Mouse (Mus musculus): Measurements from ENCODE around the gene Taf11. TPM values are rescaled to one million over a fixed set of nuclear protein-coding genes. Genes with fewer than 3 reads are reported as not detected.

Gene Taf11
- polyA plus RNA-seq, 1 experiment from 2014 or later = 73.2 TPM

DNA sequence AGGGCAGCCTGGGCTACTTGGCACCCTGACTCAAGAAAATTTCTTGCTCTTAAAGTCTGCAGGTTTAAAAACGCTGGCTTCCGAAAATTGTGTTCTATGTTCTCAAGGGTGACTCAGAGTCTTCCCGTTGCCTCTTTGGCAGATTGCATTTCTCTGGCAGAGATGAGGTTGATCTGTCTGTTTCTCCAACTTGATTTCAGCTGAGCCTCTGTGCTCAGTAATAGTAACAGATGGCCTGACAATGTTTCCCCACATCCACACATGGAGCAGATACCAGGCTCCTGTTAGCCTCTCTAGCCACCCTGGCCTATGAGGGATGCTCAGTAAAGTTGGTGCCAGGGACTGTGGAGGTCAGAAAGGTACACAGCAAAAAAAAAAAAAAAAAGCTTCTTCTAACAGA, 37.8 kb downstream of the Taf11 start:
- Histone ChIP-seq H3K4me2 (replicated peaks) (no peak overlapping the region), H3K27ac (replicated peaks) (no peak overlapping the region), H3K9me3 (no peaks in the 10 kb centered on the region), H3K36me3 (no peaks in the 10 kb centered on the region; the same call in 1 of the 2 replicates), H3K4me1 (peaks cover 2% of the 10 kb centered on the region; the same call in 1 of the 2 replicates), H3K9ac (replicated peaks) (no peak overlapping the region), H3K27me3 (no peaks in the 10 kb centered on the region), H3K4me3 (no peak overlapping the region)
- WGBS = 67% methylated on average over 3 of the region's 3 CpGs
- no peak for ATAC-seq (replicated peaks)

DNA sequence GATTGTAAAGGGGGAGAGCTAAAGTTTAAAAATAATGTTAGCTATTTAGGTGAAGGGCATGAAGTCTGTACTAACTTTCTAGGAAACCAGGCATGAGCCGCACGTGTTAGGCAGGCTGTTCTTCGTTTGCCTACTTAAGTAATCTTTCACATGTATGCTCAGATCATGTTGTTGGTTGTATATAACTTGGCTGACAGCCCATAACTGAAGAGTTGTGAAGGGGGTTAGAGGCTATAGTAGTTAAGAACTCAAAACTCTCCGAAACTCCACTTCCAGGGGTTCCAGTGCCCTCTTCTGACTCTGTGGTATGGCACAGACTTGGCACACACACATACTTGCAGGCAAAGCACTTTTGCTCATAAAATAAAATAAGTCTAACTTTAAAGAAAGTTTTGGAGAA, 42.9 kb downstream of the Taf11 start:
- peaks cover 2% of the 10 kb centered on the region; the same call in 1 of the 2 replicates for H3K4me1 ChIP-seq
- 88% methylated on average over 4 of the region's 4 CpGs for WGBS
- no peak for ATAC-seq (replicated peaks)
- H3K9ac ChIP-seq (replicated peaks) = no peak overlapping the region
- no peak overlapping the region for H3K4me3 ChIP-seq
- no peak overlapping the region for H3K4me2 ChIP-seq (replicated peaks)
- H3K27me3 ChIP-seq = no peaks in the 10 kb centered on the region
- H3K27ac ChIP-seq (replicated peaks) = no peak overlapping the region
- H3K9me3 ChIP-seq = no peaks in the 10 kb centered on the region
- no peaks in the 10 kb centered on the region; the same call in 1 of the 2 replicates for H3K36me3 ChIP-seq

DNA sequence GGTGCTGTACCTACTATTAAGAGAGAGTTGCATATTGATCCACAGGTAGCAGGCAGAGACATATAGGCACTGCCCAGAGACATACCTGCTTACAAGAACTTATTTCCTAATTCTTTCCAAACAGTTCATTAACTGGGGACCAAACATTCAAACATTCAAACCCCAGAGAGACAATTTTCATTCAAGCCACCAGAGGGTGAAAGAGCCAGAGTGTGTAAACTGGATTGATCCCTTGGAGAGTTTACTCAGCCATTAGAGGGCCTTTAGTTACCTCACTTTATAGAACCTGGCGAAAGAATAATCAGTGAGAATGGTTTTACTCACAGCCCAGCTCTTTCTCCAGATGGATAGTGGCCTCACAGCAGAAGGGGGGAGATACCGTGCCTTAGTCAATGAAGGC, 44.2 kb downstream of the Taf11 start:
- no peak overlapping the region for H3K4me2 ChIP-seq (replicated peaks)
- H3K4me3 ChIP-seq = no peak overlapping the region
- no peaks in the 10 kb centered on the region for H3K9me3 ChIP-seq
- no peaks in the 10 kb centered on the region; the same call in 1 of the 2 replicates for H3K36me3 ChIP-seq
- H3K27ac ChIP-seq (replicated peaks) = no peak overlapping the region
- WGBS = 75% methylated on average over 2 of the region's 2 CpGs
- no peak for ATAC-seq (replicated peaks)
- H3K27me3 ChIP-seq = no peaks in the 10 kb centered on the region
- no peak overlapping the region for H3K9ac ChIP-seq (replicated peaks)
- H3K4me1 ChIP-seq = no peaks in the 10 kb centered on the region

DNA sequence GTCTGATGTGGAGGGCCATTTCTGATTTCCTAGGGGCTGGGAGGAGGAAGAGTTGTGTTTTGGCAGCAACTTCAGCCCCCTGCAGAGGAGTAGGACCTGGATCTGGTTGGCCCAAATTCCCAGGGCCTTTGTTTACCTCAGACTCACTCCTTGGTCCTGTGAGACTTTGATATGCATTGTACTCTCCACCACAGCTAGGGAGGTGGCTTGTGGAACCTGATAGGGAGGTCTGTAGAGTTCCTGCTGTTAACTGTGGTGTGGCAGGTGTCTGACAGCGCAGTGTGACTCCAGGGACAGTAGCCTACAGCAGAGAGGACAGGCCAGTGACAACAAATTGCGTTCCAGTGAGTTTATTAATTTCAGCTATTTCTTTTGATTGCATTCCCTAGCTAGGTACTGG, 50.5 kb downstream of the Taf11 start:
- no peak overlapping the region for H3K4me2 ChIP-seq (replicated peaks)
- 54% methylated on average over 2 of the region's 2 CpGs for WGBS
- H3K4me1 ChIP-seq = peaks cover 23% of the 10 kb centered on the region
- ATAC-seq (replicated peaks) = no peak
- H3K27me3 ChIP-seq = no peaks in the 10 kb centered on the region
- H3K4me3 ChIP-seq = no peak overlapping the region
- H3K27ac ChIP-seq (replicated peaks) = no peak overlapping the region
- H3K9ac ChIP-seq (replicated peaks) = no peak overlapping the region
- no peaks in the 10 kb centered on the region for H3K9me3 ChIP-seq
- peaks cover 3% of the 10 kb centered on the region; the same call in 1 of the 2 replicates for H3K36me3 ChIP-seq

DNA sequence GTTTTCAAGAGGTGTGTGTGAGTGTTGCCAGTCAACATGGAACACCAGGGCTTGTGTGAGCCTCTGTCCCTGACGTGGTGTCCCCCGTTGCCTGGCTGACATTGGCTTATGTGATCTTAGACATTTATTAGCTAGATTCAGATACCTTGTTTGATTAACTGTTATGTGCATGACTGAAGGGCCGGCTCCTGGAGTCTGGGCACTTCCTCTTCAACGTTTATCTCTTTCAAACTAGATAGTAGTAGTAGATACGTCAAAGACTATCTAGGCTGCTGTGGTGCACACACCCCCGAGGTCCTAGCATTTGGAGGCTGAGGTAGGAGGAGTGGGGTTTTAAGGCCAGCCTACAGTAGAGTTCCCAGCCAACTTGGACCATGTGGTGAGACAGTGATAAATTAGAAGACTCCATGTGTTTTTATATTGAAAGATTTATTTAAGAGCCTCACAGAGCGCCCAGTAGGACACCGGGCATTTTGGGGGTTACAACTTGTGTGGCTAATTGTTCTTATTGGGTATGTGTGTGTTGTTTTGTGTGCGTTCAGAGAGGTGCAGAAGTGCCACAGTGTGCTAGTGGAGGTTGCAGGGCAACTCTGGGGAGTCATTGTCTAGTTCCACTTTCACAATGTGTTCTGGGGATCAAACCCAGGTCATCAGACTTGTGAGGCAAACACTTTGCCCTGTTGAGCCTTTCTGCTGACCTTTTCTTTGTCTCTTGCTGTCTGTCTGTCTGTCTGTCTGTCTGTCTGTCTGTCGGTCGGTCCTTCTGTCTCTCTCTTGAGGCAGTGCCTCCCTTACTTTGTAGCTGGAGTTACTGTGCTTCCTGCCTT, 51.8 kb downstream of the Taf11 start:
- peak overlapping the region; percentile 73 for H3K4me2 ChIP-seq (replicated peaks)
- H3K36me3 ChIP-seq = peaks cover 10% of the 10 kb centered on the region; the same call in 1 of the 2 replicates
- H3K9ac ChIP-seq (replicated peaks) = peak overlapping the region; percentile 73; the same call in 1 of the 2 replicates
- H3K27me3 ChIP-seq = no peaks in the 10 kb centered on the region
- WGBS = 66% methylated on average over 11 of the region's 11 CpGs
- no peak overlapping the region for H3K27ac ChIP-seq (replicated peaks)
- H3K4me1 ChIP-seq = peaks cover 23% of the 10 kb centered on the region
- ATAC-seq (replicated peaks) = no peak
- no peaks in the 10 kb centered on the region for H3K9me3 ChIP-seq
- peak overlapping the region; percentile 79 for H3K4me3 ChIP-seq

DNA sequence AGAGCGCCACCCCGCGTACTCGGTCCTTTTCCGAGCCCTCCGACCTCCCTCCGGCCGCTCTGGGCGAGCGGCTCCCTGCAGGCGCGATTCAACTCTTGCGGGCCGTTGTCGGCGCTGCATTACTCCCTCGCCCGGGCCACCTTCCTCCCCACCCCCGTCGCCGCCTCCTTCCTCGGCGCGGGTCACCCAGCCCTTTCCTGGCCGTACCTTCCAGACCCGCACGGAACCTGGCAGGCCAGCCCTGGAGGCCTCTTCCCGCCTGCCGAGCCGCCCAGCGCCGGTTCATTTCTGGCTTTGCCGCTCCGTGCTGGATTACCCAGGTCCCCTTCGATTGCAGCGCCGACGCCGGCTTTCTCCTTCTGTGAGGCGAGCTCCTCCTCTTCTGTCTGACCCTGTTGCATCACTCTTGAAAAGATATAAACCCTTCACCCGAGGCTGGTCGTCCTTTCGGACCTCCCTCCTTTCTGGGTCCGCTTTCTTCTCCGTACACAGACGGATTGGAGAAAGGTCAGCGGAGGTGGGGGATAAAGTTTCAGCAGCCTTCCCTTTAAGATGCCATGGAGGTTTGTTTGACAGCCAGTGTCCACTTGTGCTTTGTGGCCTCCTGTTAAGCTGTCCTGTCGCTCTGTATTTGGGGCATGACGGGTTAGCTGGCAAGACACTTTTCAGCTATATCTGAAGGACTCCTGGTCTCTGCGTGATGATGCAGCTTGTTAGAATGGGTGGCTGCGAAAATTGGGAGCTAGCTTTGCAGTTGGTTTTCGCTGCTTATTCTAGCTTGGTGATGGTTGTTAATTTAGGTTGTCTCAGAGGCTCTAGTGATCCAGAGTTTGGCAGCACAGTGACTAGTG, 52.6 kb downstream of the Taf11 start:
- peak; percentile 59 for ATAC-seq (replicated peaks)
- Histone ChIP-seq H3K4me1 (peaks cover 23% of the 10 kb centered on the region), H3K4me2 (replicated peaks) (peak overlapping the region; percentile 73), H3K9me3 (no peaks in the 10 kb centered on the region), H3K4me3 (peak overlapping the region; percentile 79), H3K9ac (replicated peaks) (peak overlapping the region; percentile 73), H3K27me3 (no peaks in the 10 kb centered on the region), H3K36me3 (peaks cover 18% of the 10 kb centered on the region), H3K27ac (replicated peaks) (peak overlapping the region; percentile 71)
- WGBS = 1% methylated on average over 52 of the region's 52 CpGs

DNA sequence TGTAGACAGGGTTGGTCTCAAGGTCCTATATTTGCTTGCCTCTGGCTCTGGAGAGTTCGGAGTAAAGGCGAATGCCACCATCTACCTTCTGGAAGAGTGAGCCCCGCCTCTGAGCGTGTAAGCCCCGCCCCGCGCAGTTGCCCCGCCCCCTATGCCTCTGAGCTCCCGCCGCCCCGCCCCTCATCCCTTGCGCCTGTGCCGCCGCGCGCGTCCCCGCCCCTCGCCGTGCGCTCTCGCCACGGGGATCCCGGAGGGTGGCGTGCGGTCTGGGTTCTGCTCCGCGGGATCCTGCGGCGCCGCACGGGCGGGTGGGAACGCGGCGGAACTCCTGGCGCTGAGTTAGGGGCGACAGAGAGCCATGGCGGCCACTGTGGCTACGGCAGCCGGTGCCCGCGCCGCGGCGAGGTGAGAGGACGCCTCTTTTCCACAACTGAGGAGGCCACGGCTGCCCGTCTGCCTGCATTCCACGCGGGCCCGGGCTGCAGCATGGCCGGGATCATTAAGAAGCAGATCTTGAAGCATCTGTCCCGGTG, 53.3 kb downstream of the Taf11 start, which contains the start of gene Uhrf1bp1:
Uhrf1bp1 (plus strand) TSS at position 177 of the 533 bp plus-strand sequence.
- peak within 1 kb of the TSS; percentile 79 for H3K4me3 ChIP-seq
- peak within 1 kb of the TSS; percentile 71 for H3K27ac ChIP-seq (replicated peaks)
- H3K27me3 ChIP-seq = no peaks in the 10 kb centered on the region
- H3K9me3 ChIP-seq = no peaks in the 10 kb centered on the region
- peak; percentile 88 for ATAC-seq (replicated peaks)
- peaks cover 20% of the 10 kb centered on the region for H3K36me3 ChIP-seq
- H3K4me1 ChIP-seq = peaks cover 23% of the 10 kb centered on the region
- H3K4me2 ChIP-seq (replicated peaks) = peak within 1 kb of the TSS; percentile 73
- WGBS = under 1% methylated on average over 54 of the region's 54 CpGs
- peak within 1 kb of the TSS; percentile 73 for H3K9ac ChIP-seq (replicated peaks)

Other genes starting within 250 kb of the Taf11 start
- gene Spdef, start 180.9 kb downstream of the Taf11 start, polyA plus RNA-seq (2015; fragmentation: Nextera tagmentation; extraction: Ambion mirVana) = 0.49 and 0.51 TPM in 2 replicates
- 10.6 and 10.8 TPM in 2 replicates for gene D17Wsu92e, start 89.2 kb downstream of the Taf11 start, polyA plus RNA-seq (2015; fragmentation: Nextera tagmentation; extraction: Ambion mirVana)
- gene Snrpc, start 71.7 kb downstream of the Taf11 start, polyA plus RNA-seq (2015; fragmentation: Nextera tagmentation; extraction: Ambion mirVana) = 299 and 322 TPM in 2 replicates
- 5.2 and 5.3 TPM in 2 replicates for gene Uhrf1bp1, start 53.4 kb downstream of the Taf11 start, polyA plus RNA-seq (2015; fragmentation: Nextera tagmentation; extraction: Ambion mirVana)
- 35.3 and 38.6 TPM in 2 replicates for gene Anks1, start 538 bp downstream of the Taf11 start, polyA plus RNA-seq (2015; fragmentation: Nextera tagmentation; extraction: Ambion mirVana)
- 1.7 and 1.8 TPM in 2 replicates for gene Tcp11, start 170.8 kb upstream of the Taf11 start, polyA plus RNA-seq (2015; fragmentation: Nextera tagmentation; extraction: Ambion mirVana)
- 3.9 and 4.2 TPM in 2 replicates for gene Scube3, start 232.3 kb upstream of the Taf11 start, polyA plus RNA-seq (2015; fragmentation: Nextera tagmentation; extraction: Ambion mirVana)